Mouse (Mus musculus) left cerebral cortex, adult 11 months (tissue): ENCODE measurements at regions not wholly inside any gene's neighbourhood (a gene's known extent, or its start where the extent isn't known, plus 50 kb on each side); places are given as distances from the start of the nearest gene placed in this dataset.

Source experiments
- DNase-seq: peaks from one replicate; pipeline ENCODE4 v3.0.0; 2022; ENCODE audit warnings: low spot score

- no peak for DNase-seq
These were observed 176.5 kb downstream of the Efnb2 start for GRCm38 (mm10) chr8:8484546-8484945.

- no peak for DNase-seq
These were observed 178.1 kb downstream of the Efnb2 start for GRCm38 (mm10) chr8:8482707-8483480.

- DNase-seq, result no peak
These were observed 183.6 kb downstream of the Efnb2 start for GRCm38 (mm10) chr8:8477456-8477855.

GRCm38 (mm10) chr8:8468552-8468951 is 192.5 kb downstream of the Efnb2 start:
- no peak for DNase-seq

GRCm38 (mm10) chr8:8466526-8467244 is 194.4 kb downstream of the Efnb2 start:
- no peak for DNase-seq

GRCm38 (mm10) chr8:8462455-8462854 is 198.6 kb downstream of the Efnb2 start:
- DNase-seq, result no peak

GRCm38 (mm10) chr8:8457536-8457935 is 203.5 kb downstream of the Efnb2 start:
- DNase-seq, result no peak

GRCm38 (mm10) chr8:8453944-8454343 is 207.1 kb downstream of the Efnb2 start:
- no peak for DNase-seq

- no peak for DNase-seq
These were observed 208.8 kb downstream of the Efnb2 start for GRCm38 (mm10) chr8:8452226-8452625.

GRCm38 (mm10) chr8:8448911-8449310 is 212.1 kb downstream of the Efnb2 start:
- no peak for DNase-seq

- DNase-seq, result no peak
These were observed 219.5 kb downstream of the Efnb2 start for GRCm38 (mm10) chr8:8441568-8441967.

GRCm38 (mm10) chr8:8440903-8441302 is 220.1 kb downstream of the Efnb2 start:
- no peak for DNase-seq

- DNase-seq, result no peak
These were observed 234.8 kb downstream of the Efnb2 start for GRCm38 (mm10) chr8:8426201-8426600.

- no peak for DNase-seq
These were observed 237.6 kb downstream of the Efnb2 start for GRCm38 (mm10) chr8:8423443-8423842.

GRCm38 (mm10) chr8:8421713-8422112 is 239.3 kb downstream of the Efnb2 start:
- no peak for DNase-seq

GRCm38 (mm10) chr8:8419360-8420330 is 241.4 kb downstream of the Efnb2 start:
- no peak for DNase-seq

- no peak for DNase-seq
These were observed 242.1 kb downstream of the Efnb2 start for GRCm38 (mm10) chr8:8418929-8419328.

- no peak for DNase-seq
These were observed 242.5 kb downstream of the Efnb2 start for GRCm38 (mm10) chr8:8418525-8418924.

- DNase-seq, result no peak
These were observed 244.8 kb downstream of the Efnb2 start for GRCm38 (mm10) chr8:8416092-8416701.

- DNase-seq, result no peak
These were observed 253.7 kb downstream of the Efnb2 start for GRCm38 (mm10) chr8:8407357-8407756.

- no peak for DNase-seq
These were observed 257.6 kb downstream of the Efnb2 start for GRCm38 (mm10) chr8:8403410-8403809.

GRCm38 (mm10) chr8:8392303-8392702 is 268.7 kb downstream of the Efnb2 start:
- no peak for DNase-seq
